Comparison of ENCODE assay signal across 8 mouse cellular contexts in genomic region chr11:30161173-30161650, GRCm38 (mm10).
DNase-seq lines count a peak whose midpoint lies in the region; ATAC-seq lines count a peak whose summit lies in the region.

No protein-coding gene starts in this region.

- H3K4me1 ChIP-seq in heart, embryonic 15.5 days (replicated peaks): peaks cover 92% of the 10 kb centered on the region
- H3K4me1 ChIP-seq in liver, embryonic 16.5 days (ENCODE audit: control insufficient read depth, low read depth, low read length): peaks cover 66% of the 10 kb centered on the region

- H3K9ac ChIP-seq in heart, embryonic 15.5 days: no peak overlapping the region
- H3K9ac ChIP-seq in liver, embryonic 16.5 days (ENCODE audit: low read depth, low read length): no peak overlapping the region

- peak; percentile 55 to 63 for DNase-seq in adrenal gland, postnatal 36 days
- DNase-seq in fibroblast of lung, adult 2 months (ENCODE audit: low read depth): peak; percentile 25
- DNase-seq in kidney, postnatal 14 days: peak; percentile 83
- peak; percentile 24 for DNase-seq in ovary, postnatal 10 days (ENCODE audit: low spot score)
- DNase-seq in thymus, postnatal 25 days: no peak

- WGBS in heart, embryonic 15.5 days: 11% methylated on average over 6 of the region's 6 CpGs
- 49% methylated on average over 6 of the region's 6 CpGs for WGBS in liver, embryonic 16.5 days (ENCODE audit: insufficient replicate concordance)

- peaks cover 18% of the 10 kb centered on the region; the same call in 1 of the 2 replicates for H3K36me3 ChIP-seq in heart, embryonic 15.5 days
- H3K36me3 ChIP-seq in liver, embryonic 16.5 days (ENCODE audit: control insufficient read depth, insufficient read depth): no peaks in the 10 kb centered on the region

- H3K27me3 ChIP-seq in heart, embryonic 15.5 days: no peaks in the 10 kb centered on the region
- H3K27me3 ChIP-seq in liver, embryonic 16.5 days (ENCODE audit: control insufficient read depth, insufficient read depth, low read depth, low read length): no peaks in the 10 kb centered on the region

- H3K4me2 ChIP-seq in heart, embryonic 15.5 days: 0 out of 2 replicates have a peak overlapping the region, but pooled peaks have one; percentile 2
- H3K4me2 ChIP-seq in liver, embryonic 16.5 days (ENCODE audit: low read depth, low read length): peak overlapping the region; percentile 40; the same call in 1 of the 2 replicates

- ATAC-seq in CD4-positive, CD25-positive, alpha-beta regulatory T cell, adult 4 months: peak; percentile 13
- peak; percentile 95 for ATAC-seq in heart, embryonic 15.5 days (replicated peaks; ENCODE audit: insufficient number of reproducible peaks, insufficient read depth, low FRiP score, low read depth)
- ATAC-seq in liver, embryonic 16.5 days (ENCODE audit: low read depth): peak; percentile 35

- no peak overlapping the region for H3K4me3 ChIP-seq in heart, embryonic 15.5 days
- no peak overlapping the region for H3K4me3 ChIP-seq in liver, embryonic 16.5 days (ENCODE audit: low read depth, low read length)

- H3K9me3 ChIP-seq in heart, embryonic 15.5 days (replicated peaks): no peaks in the 10 kb centered on the region
- H3K9me3 ChIP-seq in liver, embryonic 16.5 days (replicated peaks; ENCODE audit: control insufficient read depth, low read length): no peaks in the 10 kb centered on the region

- peak overlapping the region; percentile 88 for H3K27ac ChIP-seq in heart, embryonic 15.5 days
- H3K27ac ChIP-seq in liver, embryonic 16.5 days (ENCODE audit: low read length): peak overlapping the region; percentile 46

Comparison
In these comparisons a context has a peak if more than half of its experiments do, and no peak if none do; other contexts are left out.
1. ATAC-seq: peak in every context shown above with its lines; median percentile 95 in heart, embryonic 15.5 days; 35 in liver, embryonic 16.5 days; 13 in CD4-positive, CD25-positive, alpha-beta regulatory T cell, adult 4 months.